Mouse (Mus musculus): ENCODE data around the gene A4gnt.

A4gnt gene

DNA sequence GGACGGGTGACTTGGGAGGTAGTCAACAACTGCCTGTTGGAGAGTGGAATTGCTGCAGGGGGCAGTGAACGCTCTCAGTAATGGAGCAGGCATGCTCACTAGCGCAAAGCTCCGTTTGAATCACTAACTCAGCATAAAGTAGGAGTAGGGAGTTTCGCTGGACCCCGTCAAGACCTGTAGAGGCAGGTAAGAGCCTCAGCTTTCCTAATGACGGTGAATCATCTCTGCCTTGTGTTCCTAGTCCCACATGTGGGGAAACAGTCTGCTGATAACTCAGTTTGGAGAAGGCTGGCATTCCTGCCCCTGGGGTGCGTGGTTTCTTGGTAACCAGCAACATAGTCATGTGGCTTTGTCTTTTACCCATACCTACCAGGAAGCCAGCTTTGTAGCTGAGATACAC, 20.0 kb downstream of the A4gnt start:
- DNase-seq (ENCODE audit: low spot score), result peak; percentile 34

DNA sequence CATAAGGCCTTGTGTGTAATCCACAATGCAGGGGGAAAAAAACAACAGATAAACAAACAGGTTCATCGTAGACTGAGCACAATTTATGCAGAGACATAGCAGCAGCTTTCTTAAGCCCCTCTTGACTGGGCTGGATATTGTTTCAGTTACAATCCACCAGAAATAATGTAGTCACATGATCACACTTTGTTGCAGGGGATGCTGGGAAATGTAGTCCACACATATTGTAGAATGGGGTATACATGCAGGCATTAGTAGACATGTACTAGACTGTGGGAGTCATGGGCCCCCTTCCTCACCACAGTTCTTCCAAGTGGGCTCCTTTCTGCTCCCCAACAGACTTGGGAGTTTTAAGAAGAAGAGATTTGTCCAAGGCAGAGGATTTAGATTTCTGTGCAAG, 24.5 kb downstream of the A4gnt start:
- DNase-seq (ENCODE audit: low spot score), result peak; percentile 30

DNA sequence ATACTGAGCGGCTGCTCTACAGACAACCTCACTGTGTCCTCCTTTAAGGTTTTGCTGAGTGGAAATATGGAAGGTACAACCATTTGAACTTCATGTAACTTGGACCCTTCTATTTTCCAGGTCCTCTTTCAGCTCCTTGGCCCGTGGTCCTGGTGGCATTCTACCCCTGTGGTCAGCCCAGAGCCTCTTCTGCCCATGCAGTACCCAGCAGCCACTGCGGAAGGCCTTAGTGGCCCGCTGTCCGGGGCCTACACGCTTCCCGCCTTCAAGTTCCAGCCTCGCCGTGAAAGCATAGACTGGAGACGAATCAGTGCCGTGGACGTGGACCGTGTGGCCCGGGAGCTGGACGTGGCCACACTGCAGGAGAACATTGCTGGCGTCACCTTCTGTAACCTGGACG, 24.9 kb downstream of the A4gnt start:
- DNase-seq (ENCODE audit: low spot score), result no peak

DNA sequence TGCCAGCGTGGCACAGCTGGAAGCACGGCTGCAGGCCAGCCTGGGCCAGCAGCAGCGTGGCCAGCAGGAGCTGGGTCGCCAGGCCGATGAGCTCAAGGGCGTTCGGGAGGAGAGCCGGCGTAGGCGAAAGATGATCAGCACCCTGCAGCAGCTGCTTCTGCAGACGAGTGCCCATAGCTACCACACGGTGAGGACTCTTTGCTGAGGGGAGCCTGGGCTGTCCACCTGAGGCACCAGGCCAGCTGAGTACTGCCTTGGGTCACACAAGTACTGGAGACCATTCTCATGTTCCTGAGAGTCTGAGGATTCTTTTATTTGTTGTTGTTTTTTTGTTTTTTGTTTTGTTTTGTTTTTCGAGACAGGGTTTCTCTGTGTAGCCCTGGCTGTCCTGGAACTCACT, 25.4 kb downstream of the A4gnt start:
- no peak for DNase-seq (ENCODE audit: low spot score)

DNA sequence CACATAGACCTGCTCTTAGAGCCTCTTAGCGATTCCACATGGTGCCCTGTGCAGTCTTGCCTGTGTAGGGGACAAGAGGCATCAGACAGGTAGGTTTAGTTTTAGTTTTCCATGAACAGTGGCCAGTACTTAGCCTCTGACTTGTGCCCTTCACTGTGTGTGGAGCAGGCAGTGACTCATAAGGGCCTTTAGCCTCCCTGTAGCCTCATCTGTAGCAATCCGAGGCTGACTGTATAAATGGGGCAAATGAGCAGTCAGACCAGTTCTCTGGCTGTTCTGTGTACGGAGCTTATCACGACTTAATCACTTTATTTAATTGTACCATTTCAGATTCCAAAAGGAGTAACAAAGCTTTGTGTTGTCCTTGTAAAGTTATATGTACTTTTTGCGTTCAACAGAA, 27.7 kb downstream of the A4gnt start:
- DNase-seq (ENCODE audit: low spot score), result no peak

DNA sequence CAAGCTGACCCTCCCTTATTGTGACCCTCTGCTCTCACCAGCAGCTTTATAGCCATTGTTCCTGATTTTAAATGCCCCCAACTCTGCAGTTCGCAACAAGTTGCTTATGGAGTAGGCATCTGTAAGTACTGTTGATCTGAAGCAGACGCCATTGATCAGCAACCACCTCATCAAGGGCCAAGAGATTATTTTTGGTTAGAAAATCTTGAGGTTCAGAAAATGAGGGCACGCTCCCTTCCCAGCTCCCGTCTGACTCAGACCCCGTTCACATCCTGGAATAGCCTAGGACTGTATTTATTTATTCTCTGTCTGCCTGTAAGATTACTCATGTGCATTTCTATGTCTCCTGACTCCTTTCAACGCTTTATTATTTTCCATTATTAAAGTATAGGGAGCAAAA, 33.1 kb downstream of the A4gnt start:
- DNase-seq (ENCODE audit: low spot score), result no peak

DNA sequence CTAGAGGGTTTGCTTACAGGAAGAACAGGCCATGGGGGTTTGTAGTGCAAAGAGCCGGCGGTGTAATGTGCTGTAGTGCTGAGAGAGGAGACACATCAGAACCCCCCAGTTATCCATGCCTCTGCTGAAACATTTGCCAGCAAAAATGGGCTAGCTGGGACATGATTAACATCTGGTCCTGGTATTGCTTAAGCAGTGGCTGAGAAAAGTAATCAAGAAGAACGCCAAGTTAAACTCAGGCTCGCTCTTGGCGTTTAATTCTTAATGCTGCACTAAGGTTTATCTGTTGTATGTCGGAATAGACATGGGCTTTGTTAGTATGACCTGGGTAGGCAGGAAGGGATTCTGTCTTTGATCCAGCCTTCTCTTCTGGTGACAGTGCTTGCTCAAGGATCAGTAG, 33.8 kb downstream of the A4gnt start:
- no peak for DNase-seq (ENCODE audit: low spot score)

DNA sequence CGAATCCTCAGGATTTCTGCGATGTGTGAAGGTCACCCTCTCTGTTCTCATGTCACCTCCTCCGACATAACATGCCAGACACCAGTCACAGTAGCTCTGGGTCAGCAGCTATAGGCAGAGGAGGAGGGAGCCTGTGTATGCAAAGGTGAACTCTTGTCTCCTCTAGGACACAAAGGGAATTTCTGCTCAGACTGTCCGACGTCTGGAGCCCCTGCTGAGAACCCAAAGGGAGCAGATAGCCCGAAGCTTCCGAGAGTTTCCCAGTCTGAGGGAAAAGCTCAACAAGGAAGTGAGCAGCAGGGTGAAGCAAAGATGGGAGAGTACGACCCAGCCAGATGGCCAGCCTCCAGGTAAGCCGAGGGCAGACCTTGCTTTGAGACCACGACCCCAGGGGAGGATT, 48.5 kb downstream of the A4gnt start:
- no peak for DNase-seq (ENCODE audit: low spot score)

DNA sequence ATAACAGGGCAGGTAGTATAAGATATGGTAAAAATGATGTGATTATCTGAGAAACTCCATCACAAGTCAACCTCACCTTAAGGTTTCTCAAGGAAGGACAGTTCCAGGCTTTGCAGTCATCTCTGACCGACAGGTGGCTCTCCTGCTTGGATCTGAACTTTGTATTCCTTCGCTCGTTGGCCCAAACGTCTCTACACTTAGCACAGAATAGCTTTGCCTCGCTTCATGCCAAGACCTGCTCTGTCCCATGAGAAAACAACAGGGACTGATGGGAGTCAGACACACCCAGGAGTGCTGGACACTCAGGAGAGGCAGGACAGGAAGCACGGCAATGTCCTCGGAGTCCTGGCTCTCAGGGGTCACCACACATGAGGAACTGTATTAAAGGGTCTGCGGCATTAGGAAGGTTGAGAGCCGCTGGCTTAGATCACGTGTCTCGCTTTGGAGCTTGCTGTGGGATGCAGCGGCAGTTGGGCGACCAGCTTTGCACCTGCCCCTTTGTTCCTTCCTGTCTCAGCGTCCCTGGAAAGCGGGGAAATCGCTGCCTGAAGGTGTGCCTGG, 49.4 kb downstream of the A4gnt start:
- DNase-seq (ENCODE audit: low spot score), result no peak

DNA sequence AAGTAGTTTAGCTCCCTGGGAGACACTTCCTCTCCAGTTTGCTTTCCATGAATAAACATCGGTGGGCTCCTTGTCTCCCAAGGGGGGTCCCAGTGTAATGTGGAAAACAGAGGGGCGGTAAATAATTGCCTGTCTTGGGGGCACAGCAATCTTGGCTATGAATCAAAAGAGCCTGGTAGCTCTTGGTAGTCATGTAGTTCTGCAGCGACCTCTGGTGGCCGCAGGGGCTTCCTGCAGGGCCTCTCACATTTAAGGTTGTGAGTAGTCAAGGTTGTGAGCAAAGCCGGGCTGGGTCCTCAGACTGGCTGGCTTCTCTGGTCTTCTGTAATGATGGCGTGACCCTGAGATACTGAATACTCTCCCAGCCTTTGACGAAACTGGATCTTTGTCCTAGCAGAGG, 50.1 kb downstream of the A4gnt start:
- peak; percentile 87 for DNase-seq (ENCODE audit: low spot score)

DNA sequence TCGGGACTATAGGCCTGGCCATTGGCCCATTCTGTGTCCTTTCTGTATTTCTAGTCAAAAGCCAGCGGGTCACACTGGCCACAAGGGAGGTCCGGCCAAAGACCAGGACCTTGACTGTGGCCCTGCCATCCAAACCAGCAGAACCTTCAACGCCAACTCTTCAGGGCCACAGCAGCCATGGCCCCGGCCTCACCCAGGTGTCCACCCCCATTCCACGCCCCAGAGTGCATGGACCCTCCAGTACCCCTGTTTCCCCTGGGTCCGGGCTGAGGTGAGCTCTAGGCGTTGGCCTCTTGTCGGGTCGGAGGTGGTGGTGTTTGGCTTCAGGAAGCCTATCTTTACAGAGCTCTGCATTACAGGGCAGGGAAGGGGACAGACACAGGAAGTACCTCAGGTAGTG, 50.6 kb downstream of the A4gnt start:
- DNase-seq (ENCODE audit: low spot score), result no peak

DNA sequence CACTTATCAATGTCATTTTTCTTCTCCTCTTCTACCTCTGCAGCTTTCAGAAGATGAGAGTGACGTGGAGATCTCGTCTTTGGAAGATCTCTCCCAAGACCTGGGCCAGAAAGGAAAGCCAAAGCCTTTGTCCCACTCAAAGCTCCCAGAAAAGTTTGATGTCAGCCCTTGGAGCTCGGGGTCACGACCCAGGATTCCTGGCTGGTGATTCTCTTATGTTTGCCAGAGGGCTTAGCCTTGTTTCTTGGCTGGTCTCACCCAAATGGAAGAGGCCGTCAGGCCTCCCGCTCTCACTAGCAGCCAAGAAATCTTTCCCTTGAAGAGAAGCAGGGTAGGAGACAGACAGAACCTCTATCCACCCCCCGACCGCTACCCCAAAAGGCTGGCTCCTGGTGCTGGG, 55.3 kb downstream of the A4gnt start:
- peak; percentile 9 for DNase-seq (ENCODE audit: low spot score)

DNA sequence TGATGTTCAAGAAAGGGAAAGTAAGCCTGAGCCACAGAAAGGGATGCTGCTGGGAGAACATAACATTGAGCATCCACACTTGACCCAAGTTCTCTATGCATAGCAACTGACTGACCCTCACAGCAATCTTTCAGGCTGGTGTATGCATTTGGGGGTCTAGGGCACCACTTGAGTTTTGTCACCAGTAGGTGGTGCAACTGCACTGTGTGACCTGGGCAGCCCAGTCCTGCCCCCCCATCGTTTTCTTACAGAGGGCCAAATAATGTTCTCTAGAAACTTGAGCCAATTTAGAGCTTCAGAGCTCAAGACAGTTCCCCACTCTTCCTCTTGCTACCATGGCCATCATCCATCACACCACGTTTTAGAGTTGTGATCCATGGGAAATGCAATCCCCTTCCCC, 59.3 kb downstream of the A4gnt start:
- peak; percentile 18 for DNase-seq (ENCODE audit: low spot score)

Measured in embryo, embryonic 10.5 days (tissue).